Mouse (Mus musculus) limb, embryonic 12.5 days (tissue): ENCODE results near the gene Kcns3. TPM values are rescaled to one million over a fixed set of nuclear protein-coding genes. Genes with fewer than 3 reads are reported as not detected.

ENCODE experiments used
- ATAC-seq: fragments of 200-750 bp; cut with Nextera tagmentation; 2 replicates; pipeline ENCODE4 v1.8.0; 2017; ENCODE audit warnings: low read depth, moderate TSS enrichment; ENCODE audit not compliant: insufficient number of reproducible peaks, insufficient read depth, low FRiP score, low TSS enrichment
- H3K27ac ChIP-seq: fragments of 300-500 bp; sonication (generic); 2 replicates; pipeline ENCODE4 v1.5.1; 2016; ENCODE audit warnings: mild to moderate bottlenecking, moderate library complexity
- H3K27me3 ChIP-seq: fragments of 300-500 bp; sonication (generic); 2 replicates; pipeline ENCODE4 v1.6.1; 2016; ENCODE audit warnings: mild to moderate bottlenecking, moderate library complexity
- H3K36me3 ChIP-seq: fragments of 300-500 bp; sonication (generic); 2 replicates; pipeline ENCODE4 v1.6.1; 2016; ENCODE audit warnings: mild to moderate bottlenecking, moderate library complexity
- H3K4me1 ChIP-seq: fragments of 300-500 bp; sonication (generic); replicated peaks from 2 replicates; pipeline ENCODE4 v1.6.1; 2016
- H3K4me2 ChIP-seq: fragments of 300-500 bp; sonication (generic); 2 replicates; pipeline ENCODE4 v1.6.1; 2016; ENCODE audit warnings: mild to moderate bottlenecking, moderate library complexity
- H3K4me3 ChIP-seq: fragments of 300-500 bp; sonication (generic); replicated peaks from 2 replicates; pipeline ENCODE4 v1.5.1; 2016; ENCODE audit warnings: mild to moderate bottlenecking
- H3K9ac ChIP-seq: fragments of 300-500 bp; sonication (generic); replicated peaks from 2 replicates; pipeline ENCODE4 v1.6.1; 2016; ENCODE audit warnings: mild to moderate bottlenecking, moderate library complexity
- H3K9me3 ChIP-seq: fragments of 300-500 bp; sonication (generic); 2 replicates; pipeline ENCODE4 v1.6.1; 2016; ENCODE audit warnings: mild to moderate bottlenecking, moderate library complexity
- WGBS: fragments of 180-500 bp; shearing (Covaris S2); methylation state at CpG from one replicate; pipeline ENCODE4 v1.1.7; 2016; 5-methylcytosine and 5-hydroxymethylcytosine counted together
- polyA plus RNA-seq: library from polyadenylated mRNA; unstranded; fragments of >200 nt; fragmentation: Nextera tagmentation; extraction: Ambion mirVana; gene quantifications from 2 replicates; pipeline ENCODE4 v1.2.1, GENCODE M21; 2016

The Kcns3 gene
- 0.61 and 0.70 TPM in 2 replicates for polyA plus RNA-seq

GRCm38 (mm10) chr12:11151015-11151414, at the start of gene Kcns3:
TSS of gene Kcns3 (minus strand) at chr12:11151056.
- Histone ChIP-seq H3K9me3 (0 out of 2 replicates have a peak, but pooled peaks cover 3% of the 10 kb centered on the region), H3K27ac (no peak within 1 kb of the TSS), H3K27me3 (peaks cover 52% of the 10 kb centered on the region), H3K9ac (peak within 1 kb of the TSS; percentile 58), H3K4me1 (peaks cover 9% of the 10 kb centered on the region), H3K4me3 (peak within 1 kb of the TSS; percentile 54), H3K4me2 (peak within 1 kb of the TSS; percentile 98), H3K36me3 (no peaks in the 10 kb centered on the region)
- WGBS = 24% methylated on average over 15 of the region's 15 CpGs
- no peak for ATAC-seq

DNA sequence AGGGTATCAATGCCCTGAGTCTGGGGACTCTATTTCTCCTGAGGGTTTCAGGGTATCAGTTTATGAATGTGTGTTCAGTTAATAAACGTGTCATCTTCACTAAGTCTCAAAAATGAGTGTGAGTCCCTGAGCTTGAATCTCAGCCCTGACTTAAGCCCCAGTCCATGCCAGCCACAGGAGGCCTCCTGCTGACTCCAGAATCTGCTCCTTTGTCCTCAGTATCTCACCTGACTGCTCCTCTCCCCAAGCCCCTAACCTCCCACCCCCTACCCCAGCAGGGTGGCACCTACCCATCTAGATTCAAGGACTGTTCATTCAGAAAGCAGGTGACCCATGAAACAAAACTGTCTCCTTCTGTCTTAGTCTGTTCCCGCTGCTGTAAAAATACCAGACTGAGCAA, 47.7 kb upstream of the Kcns3 start:
- H3K4me3 ChIP-seq = no peak overlapping the region
- no peaks in the 10 kb centered on the region for H3K36me3 ChIP-seq
- no peaks in the 10 kb centered on the region for H3K9me3 ChIP-seq
- H3K9ac ChIP-seq = no peak overlapping the region
- H3K4me2 ChIP-seq = no peak overlapping the region
- ATAC-seq = no peak
- 0 out of 2 replicates have a peak, but pooled peaks cover 3% of the 10 kb centered on the region for H3K4me1 ChIP-seq
- no peaks in the 10 kb centered on the region for H3K27me3 ChIP-seq
- H3K27ac ChIP-seq = no peak overlapping the region
- WGBS = 59% methylated on average over 2 of the region's 2 CpGs

- H3K4me3 ChIP-seq = no peak overlapping the region
- no peak overlapping the region for H3K4me2 ChIP-seq
- no peaks in the 10 kb centered on the region for H3K27me3 ChIP-seq
- 0 out of 2 replicates have a peak, but pooled peaks cover 3% of the 10 kb centered on the region for H3K4me1 ChIP-seq
- ATAC-seq = no peak
- H3K36me3 ChIP-seq = no peaks in the 10 kb centered on the region
- H3K27ac ChIP-seq = no peak overlapping the region
- no peak overlapping the region for H3K9ac ChIP-seq
- WGBS = 42% methylated on average over 4 of the region's 4 CpGs
- H3K9me3 ChIP-seq = no peaks in the 10 kb centered on the region
Measured at GRCm38 (mm10) chr12:11198026-11198425, 47.2 kb upstream of the Kcns3 start.

GRCm38 (mm10) chr12:11196830-11197229, 46.0 kb upstream of the Kcns3 start:
- Histone ChIP-seq H3K4me3 (no peak overlapping the region), H3K4me2 (peak overlapping the region; percentile 53), H3K27me3 (no peaks in the 10 kb centered on the region), H3K4me1 (0 out of 2 replicates have a peak, but pooled peaks cover 3% of the 10 kb centered on the region), H3K9me3 (no peaks in the 10 kb centered on the region), H3K27ac (no peak overlapping the region), H3K9ac (no peak overlapping the region), H3K36me3 (no peaks in the 10 kb centered on the region)
- 0 out of 2 replicates have a peak, but pooled peaks have one; percentile 37 for ATAC-seq
- WGBS = 44% methylated on average over 5 of the region's 5 CpGs

DNA sequence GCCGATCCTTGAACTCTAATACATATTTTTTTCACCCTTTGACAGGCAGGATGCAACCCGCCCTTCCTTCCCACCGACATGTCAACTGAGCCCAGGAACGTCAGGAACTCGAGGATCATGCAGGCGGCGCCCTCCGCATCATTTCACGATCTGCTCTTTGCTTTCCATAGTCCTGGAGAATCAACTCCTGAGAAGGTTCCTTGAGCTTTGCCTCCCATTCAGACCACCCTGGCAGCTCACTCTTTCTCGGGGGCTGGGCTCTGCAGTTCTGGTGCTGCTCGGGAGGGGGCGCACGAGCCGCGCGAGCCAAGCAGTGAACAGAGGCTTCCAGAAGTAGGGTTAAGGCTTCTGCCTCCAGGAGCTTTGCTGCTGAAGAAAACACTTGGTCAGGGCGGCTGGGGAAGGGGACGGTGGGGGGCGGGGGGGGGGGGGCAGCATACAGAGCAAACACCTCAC, 45.3 kb upstream of the Kcns3 start:
- ATAC-seq = peak; percentile 68; the same call in 1 of the 2 replicates
- H3K27me3 ChIP-seq = no peaks in the 10 kb centered on the region
- 10% methylated on average over 16 of the region's 19 CpGs for WGBS
- H3K4me2 ChIP-seq = peak overlapping the region; percentile 53
- no peak overlapping the region for H3K9ac ChIP-seq
- H3K27ac ChIP-seq = no peak overlapping the region
- H3K9me3 ChIP-seq = no peaks in the 10 kb centered on the region
- 0 out of 2 replicates have a peak, but pooled peaks cover 3% of the 10 kb centered on the region for H3K4me1 ChIP-seq
- no peaks in the 10 kb centered on the region for H3K36me3 ChIP-seq
- H3K4me3 ChIP-seq = 0 out of 2 replicates have a peak overlapping the region, but pooled peaks have one; percentile 13

DNA sequence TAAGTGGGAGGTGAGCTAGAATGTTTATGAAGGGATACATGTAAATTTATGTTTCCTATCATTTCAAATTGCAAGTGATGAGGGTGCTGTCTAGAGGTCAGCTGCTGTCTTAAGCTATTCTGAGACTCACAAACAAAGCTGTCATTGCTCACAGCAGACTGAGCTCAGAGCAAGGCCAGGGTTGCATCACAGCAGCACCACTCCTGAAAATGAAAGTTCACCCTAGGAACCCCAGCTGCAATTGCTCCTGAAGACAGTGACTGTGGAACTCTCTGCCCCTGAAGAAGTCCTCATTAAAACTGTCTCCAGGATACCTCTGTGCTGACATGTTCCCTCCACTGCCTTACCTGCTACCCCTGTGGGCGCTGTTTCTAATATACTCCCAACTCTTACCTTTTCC, 44.2 kb upstream of the Kcns3 start:
- no peak for ATAC-seq
- no peak overlapping the region for H3K9ac ChIP-seq
- H3K4me2 ChIP-seq = no peak overlapping the region
- no peaks in the 10 kb centered on the region for H3K36me3 ChIP-seq
- no peak overlapping the region for H3K4me3 ChIP-seq
- H3K27ac ChIP-seq = no peak overlapping the region
- 0 out of 2 replicates have a peak, but pooled peaks cover 3% of the 10 kb centered on the region for H3K4me1 ChIP-seq
- H3K9me3 ChIP-seq = no peaks in the 10 kb centered on the region
- WGBS = 86% methylated on average over 1 of the region's 1 CpGs
- H3K27me3 ChIP-seq = no peaks in the 10 kb centered on the region

DNA sequence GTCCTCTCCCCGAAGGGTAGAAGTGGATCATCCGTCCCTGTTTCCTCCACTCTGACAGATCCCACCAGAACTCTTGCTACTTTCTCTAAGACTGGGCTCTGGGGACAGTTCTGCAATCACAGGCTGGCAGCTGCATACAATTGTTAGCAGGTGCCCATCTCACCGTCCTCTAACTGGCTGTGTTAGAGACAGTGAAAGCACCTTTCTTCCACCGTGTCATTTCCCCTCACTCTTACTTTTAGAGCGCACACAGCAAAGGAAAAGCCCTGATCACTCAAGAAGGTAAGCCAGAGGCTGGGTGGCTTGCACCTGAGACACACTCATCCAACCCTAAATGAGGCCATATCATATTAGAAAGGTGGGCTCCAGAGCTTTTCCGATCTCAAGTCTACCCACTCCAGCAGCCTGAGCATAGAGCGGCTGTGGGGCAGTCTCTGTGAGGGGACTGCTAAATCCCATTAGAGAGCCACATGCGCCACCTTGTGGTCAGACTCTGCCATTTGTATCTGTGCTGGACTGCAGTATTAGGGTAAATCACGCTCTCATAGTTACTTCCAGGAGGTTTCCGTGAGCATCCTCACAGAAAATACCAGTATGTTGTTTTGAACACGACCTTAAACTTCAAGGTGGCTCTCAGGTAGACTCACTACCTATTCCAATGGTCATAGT, 27.8 kb upstream of the Kcns3 start:
- Histone ChIP-seq H3K36me3 (no peaks in the 10 kb centered on the region), H3K4me3 (no peak overlapping the region), H3K27ac (no peak overlapping the region), H3K4me2 (peak overlapping the region; percentile 37), H3K4me1 (no peaks in the 10 kb centered on the region), H3K9me3 (no peaks in the 10 kb centered on the region), H3K27me3 (peaks cover 9% of the 10 kb centered on the region; the same call in 1 of the 2 replicates), H3K9ac (no peak overlapping the region)
- 27% methylated on average over 11 of the region's 11 CpGs for WGBS
- ATAC-seq = peak; percentile 92

- Histone ChIP-seq H3K4me3 (no peak overlapping the region), H3K36me3 (no peaks in the 10 kb centered on the region), H3K27me3 (peaks cover 9% of the 10 kb centered on the region; the same call in 1 of the 2 replicates), H3K9ac (no peak overlapping the region), H3K27ac (no peak overlapping the region), H3K4me1 (no peaks in the 10 kb centered on the region), H3K9me3 (no peaks in the 10 kb centered on the region), H3K4me2 (no peak overlapping the region)
- 21% methylated on average over 5 of the region's 5 CpGs for WGBS
- no peak for ATAC-seq
Measured at GRCm38 (mm10) chr12:11177408-11178394, 26.8 kb upstream of the Kcns3 start.

DNA sequence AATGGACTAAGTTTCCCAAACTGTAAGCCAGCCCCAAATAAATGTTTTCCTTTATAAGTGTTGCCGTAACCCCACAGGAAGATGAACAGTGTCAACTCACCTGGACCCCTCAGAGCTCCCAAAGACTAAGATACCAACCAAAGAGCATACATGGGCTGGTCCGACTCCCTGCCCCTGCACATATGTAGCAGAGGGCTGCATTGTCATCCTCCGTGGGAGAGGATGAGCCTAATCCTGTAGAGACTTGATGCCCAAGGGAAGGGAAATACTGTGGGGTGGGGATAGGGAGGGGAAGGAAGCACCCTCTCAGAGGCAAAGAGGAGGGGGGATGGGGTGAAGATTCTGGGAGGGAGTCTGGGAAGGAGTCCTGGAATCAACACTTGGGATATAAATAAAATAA, 7.8 kb upstream of the Kcns3 start:
- ATAC-seq = no peak
- no peak overlapping the region for H3K9ac ChIP-seq
- WGBS = 92% methylated on average over 3 of the region's 3 CpGs
- H3K27me3 ChIP-seq = no peaks in the 10 kb centered on the region
- no peak overlapping the region for H3K4me3 ChIP-seq
- no peaks in the 10 kb centered on the region for H3K4me1 ChIP-seq
- H3K27ac ChIP-seq = no peak overlapping the region
- H3K9me3 ChIP-seq = no peaks in the 10 kb centered on the region
- no peak overlapping the region for H3K4me2 ChIP-seq
- H3K36me3 ChIP-seq = no peaks in the 10 kb centered on the region

DNA sequence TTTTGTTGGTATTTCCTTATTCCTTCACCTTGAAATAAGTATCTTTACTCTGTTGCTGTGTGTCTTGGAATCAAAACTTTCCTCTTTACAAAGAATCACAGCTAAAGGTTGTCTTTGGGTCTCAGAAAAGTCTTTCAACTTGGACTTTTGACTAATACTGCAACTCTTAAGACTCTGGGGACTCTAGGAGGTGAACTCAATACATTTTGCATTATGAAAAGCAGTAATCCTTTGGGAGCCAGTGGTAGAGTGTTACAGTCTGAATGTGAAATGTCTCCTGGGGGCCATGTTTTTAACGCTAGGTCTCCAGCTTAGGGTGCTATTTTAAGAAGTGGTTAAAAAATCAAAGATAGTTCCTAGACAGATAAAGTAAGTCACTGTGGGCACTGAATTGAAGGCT, 4.3 kb upstream of the Kcns3 start:
- Histone ChIP-seq H3K9ac (no peak overlapping the region), H3K27ac (no peak overlapping the region), H3K4me1 (peaks cover 9% of the 10 kb centered on the region), H3K27me3 (peaks cover 30% of the 10 kb centered on the region), H3K4me2 (no peak overlapping the region), H3K36me3 (no peaks in the 10 kb centered on the region), H3K9me3 (no peaks in the 10 kb centered on the region), H3K4me3 (no peak overlapping the region)
- WGBS = 94% methylated on average over 1 of the region's 1 CpGs
- ATAC-seq = no peak

GRCm38 (mm10) chr12:11153587-11153986, 2.7 kb upstream of the Kcns3 start:
- Histone ChIP-seq H3K4me3 (no peak overlapping the region), H3K27ac (no peak overlapping the region), H3K9ac (no peak overlapping the region), H3K9me3 (0 out of 2 replicates have a peak, but pooled peaks cover 3% of the 10 kb centered on the region), H3K36me3 (no peaks in the 10 kb centered on the region), H3K4me2 (no peak overlapping the region), H3K4me1 (peaks cover 9% of the 10 kb centered on the region), H3K27me3 (peaks cover 45% of the 10 kb centered on the region)
- no peak for ATAC-seq
